Mouse (Mus musculus) v-Abl transformed pro-B cells (cell line): ENCODE data around the gene Tspan14.

ENCODE experiments used
- in situ Hi-C, 2 experiments: fragments of 400-800 bp; cut with MboI; formaldehyde crosslinking; loops; one replicate each; pipeline ENCODE4 v1.15.1; 2025; ENCODE audit not compliant: unreplicated experiment in 2 of 2

The Tspan14 gene

GRCm38 (mm10) chr14:40979723-40980122 lies 13.1 kb upstream of the Tspan14 start:
- in situ Hi-C loops, result loop anchor here (5.0 to 10.0 kb wide), 4 partner anchors 53 to 1447 kb away; no protein-coding TSS in a partner anchor

GRCm38 (mm10) chr14:40979002-40979401 lies 12.4 kb upstream of the Tspan14 start:
- in situ Hi-C loops, result loop anchor here (5.0 to 10.0 kb wide), 4 partner anchors 53 to 1447 kb away; no protein-coding TSS in a partner anchor

DNA sequence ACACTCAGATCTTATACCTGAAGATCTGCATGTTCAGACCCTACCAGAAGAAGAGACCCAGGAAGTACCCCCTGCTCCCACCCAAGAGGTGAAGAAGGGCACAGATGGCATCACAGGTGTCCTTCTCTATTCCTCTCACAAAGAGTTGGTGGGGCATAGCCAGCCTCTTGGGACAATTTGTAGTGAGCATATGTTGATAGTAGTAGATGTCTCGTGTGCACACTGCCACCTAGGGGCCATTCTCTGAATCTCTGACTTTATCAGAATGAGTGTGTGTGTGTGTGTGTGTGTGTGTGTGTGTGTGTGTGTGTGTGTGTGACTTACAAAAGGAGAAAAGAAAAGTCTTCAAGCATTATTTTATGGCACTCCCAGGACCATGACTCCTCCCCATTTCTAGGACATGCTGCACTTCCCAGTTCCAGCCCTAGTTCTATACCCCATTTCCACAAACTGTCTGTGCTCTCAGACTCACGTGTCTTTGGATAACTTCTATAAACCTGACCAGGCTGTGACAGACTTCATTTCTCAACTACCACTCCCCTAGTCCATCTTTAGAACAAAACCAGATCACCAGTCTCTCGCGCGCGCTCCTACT lies 8.6 kb upstream of the Tspan14 start:
- in situ Hi-C loops, result loop anchor here (5.0 to 10.0 kb wide), 4 partner anchors 57 to 1443 kb away; no protein-coding TSS in a partner anchor

DNA sequence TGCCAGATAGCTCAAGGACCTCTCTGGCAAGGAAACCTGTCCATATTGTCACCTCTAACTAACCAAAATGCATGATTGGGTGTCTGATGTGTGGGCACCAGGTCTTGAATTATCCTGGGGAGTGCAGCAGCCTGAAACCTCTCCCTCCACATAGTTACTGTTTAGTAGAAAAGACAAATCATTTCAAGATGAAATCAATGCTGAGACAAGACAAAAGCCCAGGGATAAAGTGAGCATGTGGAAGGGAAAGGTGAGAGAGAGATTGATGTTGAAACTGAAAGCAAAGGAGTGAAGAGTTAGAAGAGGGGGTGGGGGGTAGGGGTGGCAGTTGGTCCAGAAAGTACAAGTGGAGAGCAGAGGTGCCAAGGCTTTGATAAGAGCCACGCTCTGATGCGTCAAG lies 1.4 kb upstream of the Tspan14 start:
- in situ Hi-C loops, result no loop called here

- in situ Hi-C loops, result no loop called here
Measured at GRCm38 (mm10) chr14:40967598-40967900, 942 bp upstream of the Tspan14 start.

DNA sequence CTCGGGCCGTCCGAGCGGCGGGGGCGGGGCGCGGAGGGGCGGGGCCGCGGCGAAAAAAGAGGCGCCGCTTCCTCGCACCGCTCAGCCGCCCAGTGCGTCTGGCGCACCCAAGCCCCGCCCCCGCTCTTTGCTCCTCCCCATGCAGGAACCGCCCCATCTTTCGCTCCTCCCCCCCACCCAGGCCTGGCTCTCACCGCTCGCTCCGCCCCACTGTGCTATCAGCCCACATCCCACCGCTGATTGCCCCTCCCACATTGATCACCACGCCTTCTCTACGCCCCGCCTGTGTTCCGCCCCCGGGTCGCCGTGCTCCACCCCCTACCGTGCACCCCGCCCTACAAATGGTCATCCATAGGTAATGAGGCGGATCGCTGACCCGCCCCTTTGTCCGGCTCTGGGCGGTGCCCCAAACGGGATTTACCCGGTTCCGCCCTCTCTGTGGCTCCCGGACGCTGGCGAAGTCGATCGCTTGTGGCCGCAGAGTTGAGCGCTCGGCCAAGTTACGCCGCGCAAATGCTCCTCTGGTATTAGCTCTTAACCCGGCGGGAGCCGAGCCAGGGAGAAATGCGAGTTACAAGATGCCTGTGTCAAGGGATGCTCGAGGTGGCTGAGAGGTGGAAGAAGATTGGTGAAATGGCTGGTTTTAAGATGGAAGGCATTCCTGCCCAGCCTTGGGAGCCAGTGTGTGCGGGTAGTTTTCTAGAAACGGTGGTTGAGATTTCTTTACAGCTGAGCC lies 423 bp upstream of the Tspan14 start:
- in situ Hi-C loops, result no loop called here

DNA sequence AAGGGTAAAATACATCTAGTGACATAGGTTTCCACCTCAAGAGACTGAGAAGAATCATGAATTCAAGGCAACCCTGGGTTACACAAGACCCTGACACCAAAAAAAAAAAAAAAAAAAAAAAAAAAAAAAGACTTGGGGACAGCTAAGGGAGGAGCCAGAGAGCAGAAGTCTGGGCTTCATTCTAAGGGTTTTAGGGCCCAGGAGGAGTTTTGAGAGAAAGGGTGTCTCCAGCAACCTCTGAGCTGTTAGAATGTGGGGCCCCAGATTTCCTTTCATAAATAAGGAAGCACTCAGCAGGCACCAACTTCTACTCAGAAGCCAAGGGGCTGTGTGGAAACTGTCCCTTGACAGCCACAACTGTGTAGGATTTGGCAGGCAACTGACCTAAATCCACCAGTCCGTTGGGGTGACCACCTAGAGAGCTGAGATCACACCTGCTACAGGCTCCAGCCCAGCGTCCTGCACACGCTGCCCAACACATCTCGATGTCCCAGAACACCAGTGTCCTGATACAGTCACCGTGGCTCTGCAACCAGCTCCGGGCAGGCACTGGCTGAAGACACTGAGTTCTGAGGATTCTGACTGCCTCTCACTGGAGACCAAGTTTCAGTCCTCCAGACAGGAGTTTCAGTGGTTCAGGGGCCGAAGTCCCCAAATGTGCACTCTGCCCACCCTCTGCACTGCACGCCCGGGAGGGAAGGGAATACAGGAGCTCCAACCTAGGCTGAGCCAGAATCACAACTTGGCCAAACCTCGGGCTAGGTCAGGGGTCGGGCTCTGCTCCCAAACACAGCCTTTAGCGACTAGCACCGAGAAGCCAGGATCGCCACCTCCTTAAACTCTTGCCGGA lies 875 bp downstream of the Tspan14 start:
- in situ Hi-C loops, result no loop called here

DNA sequence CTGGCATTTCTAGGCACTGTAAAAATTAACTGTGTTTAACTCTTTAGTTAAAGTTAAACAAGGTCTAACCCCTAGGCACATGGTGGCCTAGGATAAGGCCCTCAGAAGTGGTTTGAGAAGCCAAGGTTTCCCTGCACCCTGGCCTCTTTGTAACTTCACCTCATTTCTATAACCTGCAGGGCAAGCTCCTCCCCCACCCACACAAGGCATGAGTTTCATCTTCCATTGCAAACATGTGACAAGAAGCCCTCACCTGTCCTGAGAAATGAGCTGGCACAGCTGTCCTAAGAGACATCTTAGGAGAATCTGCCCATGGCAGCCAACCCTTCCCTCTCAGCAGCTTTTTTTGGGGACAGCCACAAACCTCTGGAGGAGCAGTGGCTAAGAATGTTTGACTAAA lies 1.7 kb downstream of the Tspan14 start:
- in situ Hi-C loops, result no loop called here

DNA sequence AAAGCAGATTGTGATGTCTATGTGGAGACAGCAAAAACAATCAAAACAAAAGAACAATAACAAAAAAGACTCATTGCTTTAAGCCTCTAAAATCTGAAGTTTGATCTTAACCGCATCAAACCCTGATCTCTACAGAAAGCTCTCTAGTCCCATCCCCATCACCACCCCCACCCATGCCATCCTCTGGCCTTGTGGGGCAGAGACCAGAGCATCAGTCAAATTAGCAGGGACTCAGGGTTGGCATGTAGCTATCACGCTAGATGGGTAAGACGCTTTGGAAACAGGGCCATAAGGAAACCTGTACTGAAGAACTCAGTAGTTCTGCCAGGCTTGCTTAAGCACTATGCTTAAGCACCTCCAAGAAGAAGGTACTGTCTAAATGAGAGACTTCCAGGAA lies 2.4 kb downstream of the Tspan14 start:
- in situ Hi-C loops, result no loop called here

DNA sequence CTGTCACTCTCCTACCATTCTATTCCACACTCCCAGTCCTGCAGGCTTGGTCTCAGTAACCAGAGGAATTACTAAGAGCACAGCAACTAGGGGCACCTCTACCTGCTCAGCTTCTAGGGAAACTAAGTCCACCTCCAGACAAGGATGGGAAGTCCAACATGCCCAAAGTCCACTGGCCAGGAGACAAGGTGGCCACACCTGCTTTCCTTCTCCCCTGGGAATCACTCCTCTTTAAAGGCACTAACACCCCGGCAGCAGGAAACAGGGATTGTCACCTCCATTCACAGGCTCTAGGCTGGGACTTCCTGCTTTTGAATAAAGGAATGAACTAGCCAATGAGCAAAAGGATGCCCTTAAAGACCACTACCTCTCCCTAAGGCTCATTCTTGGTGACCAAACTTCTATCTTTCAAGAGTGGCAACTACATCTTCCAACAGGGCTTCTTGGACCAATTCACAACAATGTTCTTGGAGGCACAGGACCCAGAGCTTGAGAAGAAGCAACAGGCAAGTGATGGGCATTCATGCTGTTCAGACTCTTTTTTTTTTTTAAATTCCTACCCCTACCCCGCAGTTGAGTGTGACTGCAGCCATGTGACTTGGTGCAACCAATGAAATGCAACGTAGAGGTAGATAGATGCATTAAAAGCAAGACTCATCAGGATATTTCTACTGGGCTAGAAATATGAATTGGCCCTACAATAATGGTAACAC lies 3.0 kb downstream of the Tspan14 start:
- in situ Hi-C loops, result no loop called here

GRCm38 (mm10) chr14:40962365-40963290 lies 4.0 kb downstream of the Tspan14 start:
- in situ Hi-C loops, result no loop called here

DNA sequence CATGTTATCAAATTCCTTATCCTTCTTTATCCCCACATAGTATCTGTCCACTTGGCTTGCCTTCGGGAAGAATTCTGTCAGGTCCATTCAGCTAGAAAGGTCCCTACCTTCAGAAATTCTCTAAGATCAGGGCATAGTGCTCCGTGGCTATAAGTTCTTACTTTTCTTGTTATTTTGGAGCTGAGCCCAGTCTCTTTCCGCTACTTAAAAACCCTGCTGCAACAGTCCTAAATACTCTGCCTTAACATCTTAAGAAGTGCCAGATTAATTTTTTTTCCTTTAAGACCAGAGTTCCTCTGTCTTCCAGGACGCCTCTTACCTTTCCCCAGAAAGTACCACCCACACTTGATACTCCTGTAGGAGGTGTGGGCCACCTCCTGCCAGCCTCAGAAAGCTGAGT lies 6.4 kb downstream of the Tspan14 start:
- in situ Hi-C loops, result no loop called here

DNA sequence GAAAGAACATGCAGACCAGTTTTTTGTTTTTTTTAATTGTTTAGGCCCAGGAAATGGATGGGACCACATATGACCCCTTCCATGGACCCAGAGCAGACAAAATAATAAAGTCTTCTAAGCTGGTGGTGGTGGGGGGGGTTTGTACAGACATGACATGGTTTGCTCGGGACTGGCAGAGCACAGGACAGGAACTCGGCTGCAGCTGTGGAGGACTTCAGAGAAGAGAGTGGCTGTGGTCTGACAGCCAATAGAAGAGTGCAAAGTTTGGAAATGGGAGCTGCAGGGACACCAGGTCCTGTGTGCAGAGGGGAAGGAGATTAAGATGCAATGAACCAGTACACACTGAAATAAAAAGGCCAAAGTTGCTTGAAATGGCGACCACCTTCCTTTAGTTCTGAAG lies 7.0 kb downstream of the Tspan14 start:
- in situ Hi-C loops, result no loop called here

- in situ Hi-C loops, result no loop called here
Measured at GRCm38 (mm10) chr14:40958986-40959381, 7.6 kb downstream of the Tspan14 start.

- in situ Hi-C loops, result no loop called here
Measured at GRCm38 (mm10) chr14:40958083-40958985, 8.3 kb downstream of the Tspan14 start.

DNA sequence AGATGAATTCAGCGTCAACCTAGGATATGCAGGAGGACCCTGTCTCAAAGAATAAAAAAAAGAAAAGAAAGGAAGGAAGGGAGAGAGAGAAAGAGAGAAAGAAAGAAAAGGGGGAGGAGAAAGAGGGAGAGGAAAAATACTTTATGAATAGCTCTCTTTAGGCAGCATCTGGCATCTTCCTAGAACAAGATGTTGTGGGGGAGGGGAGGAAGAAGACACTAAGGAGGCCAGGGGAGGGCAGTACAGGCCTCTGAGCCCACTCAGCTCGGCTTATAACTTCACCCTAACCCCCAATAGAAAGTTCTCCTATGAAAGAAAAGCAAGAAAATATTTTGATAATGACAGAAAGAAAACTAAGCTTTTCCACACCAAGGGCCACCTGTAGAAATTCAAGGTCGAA lies 9.0 kb downstream of the Tspan14 start:
- in situ Hi-C loops, result no loop called here

GRCm38 (mm10) chr14:40956252-40957146 lies 10.1 kb downstream of the Tspan14 start:
- in situ Hi-C loops, result no loop called here
